Mouse (Mus musculus): Measurements from ENCODE around the gene Nup93.
A peak's percentile ranks its signal among the peaks of the same experiment; 100 is the strongest.
"Not testable (repeated sequence)": the region's sequence is repeated elsewhere in the genome, so short reads cannot be mapped to it uniquely, and the experiment has no call there.

Nup93 gene

DNA sequence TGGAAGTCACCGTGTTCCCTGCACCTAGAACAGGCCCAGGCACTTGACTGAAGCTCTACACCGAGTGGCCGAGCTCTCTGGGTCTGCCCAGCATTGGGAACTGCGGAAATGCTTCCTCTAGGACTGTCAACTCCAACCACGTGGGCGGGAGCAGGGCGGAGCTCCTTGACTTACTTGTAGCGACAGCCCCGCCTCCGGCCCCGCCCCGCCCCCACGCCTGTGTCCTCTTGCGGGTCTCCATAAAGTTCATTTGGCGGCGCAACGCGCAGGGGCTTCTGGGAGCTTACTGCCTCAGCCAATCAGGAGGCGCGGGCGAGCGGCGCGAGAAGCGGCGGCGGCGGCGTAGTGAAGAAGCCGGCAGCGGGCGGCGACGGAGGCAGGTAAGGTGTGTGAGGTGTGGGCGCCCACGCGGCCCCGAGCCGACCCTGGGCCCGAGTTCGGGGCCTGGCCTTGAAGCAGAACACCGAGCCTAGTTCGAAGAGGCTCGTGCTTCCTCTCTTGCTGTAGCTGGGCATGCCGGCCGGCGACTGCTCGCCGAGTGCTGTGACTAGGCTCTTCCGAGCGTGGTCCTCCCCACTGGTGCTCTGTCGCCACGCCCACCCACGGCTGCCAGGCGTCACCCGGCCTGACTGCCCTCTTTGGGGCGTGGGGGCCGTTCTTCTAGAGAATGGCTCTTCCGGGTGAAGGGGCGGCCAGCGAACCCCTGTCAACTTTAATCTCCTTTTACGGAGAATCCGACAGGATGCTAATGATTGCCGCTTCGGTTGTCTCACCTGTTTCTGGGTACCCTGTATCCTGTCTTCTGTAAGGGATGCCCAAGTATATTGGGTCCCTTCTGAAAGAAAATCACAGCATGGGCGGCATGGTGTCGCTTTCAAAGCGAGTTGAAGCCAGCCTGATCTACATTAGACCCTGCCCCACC lies at the start of gene Nup93:
Nup93 (plus strand) TSS at position 313 of the 922 bp plus-strand sequence.
- peak; percentile 98 for DNase-seq (ENCODE audit: low spot score in 2 of 2)

GRCm38 (mm10) chr8:94165772-94166171 lies 48.6 kb upstream of the Nup93 start:
- not testable (repeated sequence) for DNase-seq (ENCODE audit: low spot score in 2 of 2)

DNA sequence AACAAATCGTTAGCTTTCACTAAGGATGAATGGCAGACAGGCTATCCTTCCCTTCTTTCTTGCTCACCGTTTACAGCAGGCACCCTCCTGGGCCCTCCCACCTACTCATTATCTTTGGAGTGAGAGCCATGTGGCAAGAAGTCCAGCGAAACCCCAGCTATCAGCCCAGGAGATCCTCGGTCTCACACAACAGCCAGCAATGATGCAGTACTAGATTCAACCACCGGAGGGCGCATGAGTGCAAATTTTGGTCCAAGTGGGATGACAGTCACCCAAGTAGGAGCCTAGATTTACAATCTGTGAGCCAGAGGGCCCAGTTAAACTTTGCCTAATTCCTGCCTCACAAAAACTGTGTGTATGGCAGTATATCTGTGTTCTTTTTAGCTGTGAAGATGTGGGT lies 47.1 kb upstream of the Nup93 start:
- DNase-seq (ENCODE audit: low spot score in 2 of 2) = peak; percentile 76 to 89

- DNase-seq (ENCODE audit: low spot score in 2 of 2) = no peak
These were observed 44.8 kb upstream of the Nup93 start for GRCm38 (mm10) chr8:94169547-94169946.

- DNase-seq (ENCODE audit: low spot score in 2 of 2) = peak in 1 of 2 experiments; percentile 21
These were observed 43.0 kb upstream of the Nup93 start for GRCm38 (mm10) chr8:94171321-94171755.

DNA sequence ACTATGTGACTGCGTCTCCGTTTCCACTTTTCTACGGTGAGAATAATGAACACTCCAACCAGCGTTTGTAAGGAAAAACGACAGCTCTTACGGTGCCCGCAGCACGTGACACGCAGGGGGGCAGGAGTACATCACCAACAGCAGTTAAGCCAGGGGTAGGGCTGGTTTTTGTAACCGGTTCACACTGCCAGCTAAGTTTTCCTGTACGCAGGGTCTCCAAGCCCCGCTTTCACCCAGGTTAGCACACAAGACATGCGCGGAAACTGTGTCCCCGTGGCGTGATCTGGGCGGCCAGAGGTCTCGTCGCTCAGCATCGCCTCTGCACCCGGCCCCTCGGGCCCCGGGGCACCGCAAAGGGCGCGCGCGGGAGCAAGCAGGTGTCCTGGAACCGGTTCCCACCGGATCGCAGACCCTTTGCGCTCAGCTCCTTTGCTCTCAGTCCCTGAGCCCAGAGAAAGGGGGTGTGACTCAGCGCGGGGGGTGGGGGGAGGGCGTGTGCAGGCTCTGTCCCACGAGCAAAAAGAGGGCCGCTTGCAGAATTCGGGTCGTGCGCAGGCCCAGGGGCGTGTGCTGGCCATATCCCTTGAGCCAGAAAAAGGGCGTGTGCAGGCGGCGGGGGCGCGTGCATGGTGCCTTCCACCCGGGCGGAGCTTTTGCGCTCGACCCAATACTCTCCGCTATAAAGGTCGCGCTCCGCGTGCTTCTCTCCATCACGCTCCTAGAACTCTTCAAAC lies 42.1 kb upstream of the Nup93 start, which contains the start of gene Mt2:
Mt2 (plus strand) TSS at position 590 of the 734 bp plus-strand sequence.
- peak; percentile 79 to 83 for DNase-seq (ENCODE audit: low spot score in 2 of 2)

DNA sequence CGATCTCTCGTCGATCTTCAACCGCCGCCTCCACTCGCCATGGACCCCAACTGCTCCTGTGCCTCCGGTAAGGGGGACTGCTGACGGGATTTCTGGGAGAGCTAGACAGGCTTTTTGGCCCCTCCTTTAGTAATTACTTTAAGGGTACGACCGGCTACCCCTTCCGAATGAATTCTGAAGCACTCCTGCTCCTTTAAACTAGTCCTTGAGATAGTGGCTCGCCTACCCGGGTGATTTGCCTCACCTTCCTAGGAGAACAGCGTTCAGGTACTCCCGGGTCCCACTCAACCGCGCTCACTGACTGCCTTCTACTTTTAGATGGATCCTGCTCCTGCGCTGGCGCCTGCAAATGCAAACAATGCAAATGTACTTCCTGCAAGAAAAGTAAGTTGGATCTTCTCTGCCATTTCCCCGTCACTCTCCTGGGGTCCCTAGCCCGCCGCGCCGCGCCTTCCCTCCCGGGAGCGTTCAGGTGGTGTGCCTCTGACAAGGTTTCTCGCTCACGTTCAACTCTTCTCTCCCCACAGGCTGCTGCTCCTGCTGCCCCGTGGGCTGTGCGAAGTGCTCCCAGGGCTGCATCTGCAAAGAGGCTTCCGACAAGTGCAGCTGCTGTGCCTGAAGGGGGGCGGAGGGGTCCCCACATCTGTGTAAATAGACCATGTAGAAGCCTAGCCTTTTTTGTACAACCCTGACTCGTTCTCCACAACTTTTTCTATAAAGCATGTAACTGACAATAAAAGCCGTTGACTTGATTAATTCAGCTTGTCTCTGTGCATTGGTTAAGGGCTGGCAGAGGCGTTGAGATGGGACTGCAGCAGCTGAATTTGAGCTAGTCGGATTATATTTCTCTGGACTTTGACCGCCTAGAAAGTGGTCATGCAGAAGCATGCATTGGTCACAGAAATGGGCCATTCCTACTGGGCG lies 41.3 kb upstream of the Nup93 start:
- DNase-seq (ENCODE audit: low spot score in 2 of 2) = no peak

GRCm38 (mm10) chr8:94173848-94174403 lies 40.4 kb upstream of the Nup93 start:
- DNase-seq (ENCODE audit: low spot score in 2 of 2) = no peak

DNA sequence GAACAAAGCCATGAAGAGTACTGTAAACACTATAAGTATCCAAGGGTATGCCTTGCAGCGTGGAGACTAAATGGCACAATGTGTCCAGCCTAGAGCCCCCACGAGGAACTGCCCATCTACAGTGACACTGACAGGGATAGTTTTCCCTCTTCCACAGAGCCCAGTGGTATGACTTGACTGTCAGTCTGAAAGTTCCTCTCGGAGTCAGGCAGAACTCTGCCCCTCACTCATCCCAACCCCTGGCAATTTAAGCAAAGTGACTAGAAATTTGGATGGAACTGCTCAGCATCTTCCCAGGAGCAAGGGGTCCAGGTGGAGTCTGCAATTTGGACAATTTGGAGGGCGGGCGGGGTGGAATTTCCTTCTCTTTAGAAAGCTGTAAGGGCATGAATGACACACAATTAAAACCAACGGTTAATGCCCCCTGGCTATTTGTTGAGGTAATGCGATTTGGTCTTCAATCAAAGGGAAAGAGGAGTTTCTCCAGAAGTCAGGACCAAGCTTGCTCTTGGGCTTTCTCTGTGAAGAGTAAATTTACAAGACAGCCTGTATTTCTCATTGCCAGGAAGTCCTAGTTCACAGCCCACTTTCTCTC lies 39.6 kb upstream of the Nup93 start:
- no peak for DNase-seq (ENCODE audit: low spot score in 2 of 2)

GRCm38 (mm10) chr8:94177716-94178390 lies 36.5 kb upstream of the Nup93 start:
- DNase-seq (ENCODE audit: low spot score in 2 of 2) = no peak

- peak; percentile 89 to 90 for DNase-seq (ENCODE audit: low spot score in 2 of 2)
These were observed 35.3 kb upstream of the Nup93 start, which contains the start of gene Mt1 for GRCm38 (mm10) chr8:94178857-94179712. Gene Mt1, plus strand, starts transcription at chr8:94179082.

GRCm38 (mm10) chr8:94179713-94180560 lies 34.4 kb upstream of the Nup93 start:
- no peak for DNase-seq (ENCODE audit: low spot score in 2 of 2)

DNA sequence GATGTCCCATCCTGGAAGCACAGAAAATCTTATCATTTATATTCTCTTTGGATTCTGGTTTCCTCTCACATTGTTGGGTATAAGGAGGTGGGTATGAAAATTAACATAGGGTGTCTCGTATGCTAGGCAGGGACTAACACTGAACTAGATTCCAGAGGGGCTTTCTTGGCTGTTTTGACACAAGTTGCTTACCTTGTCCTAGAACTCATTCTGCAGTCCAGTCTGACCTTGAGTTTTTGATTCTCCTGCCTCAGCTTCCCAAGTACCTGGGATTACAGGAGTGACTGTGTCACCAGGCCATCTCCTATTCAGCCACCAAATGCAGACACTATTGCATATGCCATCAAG lies 33.8 kb upstream of the Nup93 start:
- no peak for DNase-seq (ENCODE audit: low spot score in 2 of 2)

DNA sequence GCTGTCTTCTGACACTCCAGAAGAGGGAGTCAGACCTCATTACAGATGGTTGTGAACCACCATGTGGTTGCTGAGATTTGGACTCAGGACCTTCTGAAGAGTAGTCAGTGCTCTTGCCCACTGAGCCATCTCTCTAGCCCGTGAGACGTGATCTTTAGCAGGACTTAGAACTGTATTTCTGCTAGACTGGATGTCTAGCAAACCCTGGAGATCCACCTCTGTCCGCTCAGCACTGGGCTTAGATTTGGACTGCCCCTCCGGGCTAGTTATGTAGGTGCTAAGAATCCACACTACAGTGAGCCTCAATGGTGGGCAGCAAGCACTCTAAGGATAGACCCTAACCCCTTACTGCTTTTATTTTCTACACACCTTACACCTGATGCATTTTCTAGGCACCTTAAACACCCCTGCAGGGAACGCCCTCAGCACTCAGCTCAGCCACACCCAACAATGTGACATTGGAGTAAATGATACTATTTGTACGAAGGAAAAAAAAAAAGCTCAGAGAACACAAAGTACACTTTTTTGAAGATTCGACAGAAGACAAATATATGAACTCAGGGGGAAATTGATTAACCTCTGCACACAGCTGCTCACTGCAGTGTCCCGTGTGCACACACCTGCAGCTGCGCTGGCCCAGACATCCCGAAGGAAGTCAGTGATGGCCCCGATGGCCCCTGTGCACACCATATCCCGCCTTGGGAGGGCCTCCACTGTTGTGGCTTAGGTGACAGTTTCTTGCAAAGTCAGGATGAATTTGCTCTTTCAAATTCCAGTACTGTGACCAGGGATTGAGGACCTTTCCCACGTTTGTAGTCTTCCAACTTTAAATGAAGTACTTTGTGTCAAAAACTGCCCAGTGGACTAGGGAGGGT lies 32.1 kb upstream of the Nup93 start:
- DNase-seq (ENCODE audit: low spot score in 2 of 2) = no peak

DNA sequence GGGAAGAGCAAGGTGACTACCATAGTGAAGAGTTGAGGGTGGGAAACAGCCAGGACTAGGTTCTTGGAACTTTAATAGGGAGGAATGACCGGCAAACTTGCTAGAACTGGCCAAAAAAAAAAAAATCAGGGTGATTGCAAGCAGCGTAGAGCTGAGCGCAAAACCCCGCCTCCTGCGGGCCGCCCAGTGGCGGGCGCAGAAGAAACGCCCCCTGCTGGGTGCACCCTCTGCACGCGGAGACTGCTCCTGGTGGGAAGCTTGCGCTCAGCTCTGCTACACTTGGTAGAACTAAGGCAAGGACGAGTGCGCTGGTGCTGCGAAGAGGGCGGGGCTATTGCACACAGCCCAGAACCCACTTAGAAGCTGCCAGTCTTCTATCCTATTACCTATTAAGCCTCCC lies 31.2 kb upstream of the Nup93 start:
- peak; percentile 77 for DNase-seq (ENCODE audit: low spot score in 2 of 2)

DNA sequence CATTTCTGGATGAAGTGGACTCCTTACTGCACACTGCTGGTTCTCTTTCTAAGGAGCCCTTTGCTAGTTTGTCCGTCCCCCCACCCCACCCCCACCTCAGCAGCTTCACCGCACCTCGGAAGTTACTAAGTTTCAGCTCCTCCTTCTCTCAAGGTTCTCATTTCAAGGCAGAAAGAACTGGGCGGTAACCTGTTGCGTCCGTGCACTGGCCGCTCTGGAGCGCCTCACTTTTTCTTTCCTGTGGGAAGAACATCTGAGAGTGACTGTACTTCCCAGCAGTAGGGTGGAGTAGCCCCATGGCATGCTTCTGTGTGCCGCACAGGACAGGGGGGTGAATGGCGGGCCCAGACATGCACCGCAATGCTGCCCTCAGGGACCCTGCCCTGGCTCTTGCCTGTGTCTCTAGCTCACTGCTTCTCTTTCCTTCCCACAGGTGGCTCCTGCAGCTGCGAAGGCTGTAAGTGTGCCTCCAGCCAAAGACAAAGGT lies 30.0 kb upstream of the Nup93 start:
- no peak for DNase-seq (ENCODE audit: low spot score in 2 of 2)

GRCm38 (mm10) chr8:94185791-94186190 lies 28.6 kb upstream of the Nup93 start:
- DNase-seq (ENCODE audit: low spot score in 2 of 2) = no peak
